Mouse (Mus musculus) heart, adult 9 months (tissue): ENCODE data around the gene Galnt12.
"Not testable (repeated sequence)": the region's sequence is repeated elsewhere in the genome, so short reads cannot be mapped to it uniquely, and the experiment has no call there.

ENCODE experiments used
- DNase-seq, 2 experiments: peaks; one replicate each; pipeline ENCODE4 v3.0.0; 2022; ENCODE audit warnings: low spot score in 2 of 2

The Galnt12 gene

GRCm38 (mm10) chr4:47091493-47092386, at the start of gene Galnt12:
Galnt12 (plus strand) TSS chr4:47091909.
- DNase-seq, result no peak

- peak; percentile 41 to 43 for DNase-seq
Observed at GRCm38 (mm10) chr4:47043866-47044265, 47.8 kb upstream of the Galnt12 start.

- DNase-seq, result no peak
Observed at GRCm38 (mm10) chr4:47046974-47047373, 44.7 kb upstream of the Galnt12 start.

GRCm38 (mm10) chr4:47047765-47048164, 43.9 kb upstream of the Galnt12 start:
- no peak for DNase-seq

- DNase-seq, result no peak
Observed at GRCm38 (mm10) chr4:47049216-47049615, 42.5 kb upstream of the Galnt12 start.

- DNase-seq, result peak; percentile 65 to 83
Observed at GRCm38 (mm10) chr4:47050167-47050566, 41.5 kb upstream of the Galnt12 start.

GRCm38 (mm10) chr4:47050642-47051381, 40.9 kb upstream of the Galnt12 start:
- no peak for DNase-seq

GRCm38 (mm10) chr4:47051905-47052304, 39.8 kb upstream of the Galnt12 start:
- no peak for DNase-seq

- not testable (repeated sequence) for DNase-seq
Observed at GRCm38 (mm10) chr4:47055170-47055569, 36.5 kb upstream of the Galnt12 start.

- no peak for DNase-seq
Observed at GRCm38 (mm10) chr4:47055570-47056080, 36.1 kb upstream of the Galnt12 start.

GRCm38 (mm10) chr4:47056791-47057509, 34.8 kb upstream of the Galnt12 start, which contains the start of gene Anks6:
Anks6 (minus strand) TSS chr4:47057427.
- peak; percentile 81 to 86 for DNase-seq

GRCm38 (mm10) chr4:47057510-47058325, 34.0 kb upstream of the Galnt12 start:
- DNase-seq, result no peak

GRCm38 (mm10) chr4:47060900-47061299, 30.8 kb upstream of the Galnt12 start:
- DNase-seq, result no peak

GRCm38 (mm10) chr4:47075054-47075453, 16.7 kb upstream of the Galnt12 start:
- no peak for DNase-seq

- DNase-seq, result no peak
Observed at GRCm38 (mm10) chr4:47079997-47080646, 11.6 kb upstream of the Galnt12 start.

GRCm38 (mm10) chr4:47080647-47081010, 11.1 kb upstream of the Galnt12 start:
- DNase-seq, result no peak

- no peak for DNase-seq
Observed at GRCm38 (mm10) chr4:47083824-47084223, 7.9 kb upstream of the Galnt12 start.

- no peak for DNase-seq
Observed at GRCm38 (mm10) chr4:47088671-47089070, 3.0 kb upstream of the Galnt12 start.

GRCm38 (mm10) chr4:47092387-47093021, 795 bp downstream of the Galnt12 start:
- DNase-seq, result no peak

GRCm38 (mm10) chr4:47093161-47093560, 1.5 kb downstream of the Galnt12 start:
- DNase-seq, result no peak
